Mouse (Mus musculus): ENCODE measurements around the gene Srebf1.

The Srebf1 gene

GRCm38 (mm10) chr11:60222469-60223236, at the start of gene Srebf1:
Gene Srebf1, minus strand, starts transcription at chr11:60222581.
- DNase-seq (ENCODE audit: low read depth, low spot score) = peak; percentile 91

- no peak for DNase-seq (ENCODE audit: low read depth, low spot score)
Observed at GRCm38 (mm10) chr11:60268563-60268962, 46.2 kb upstream of the Srebf1 start.

- no peak for DNase-seq (ENCODE audit: low read depth, low spot score)
Observed at GRCm38 (mm10) chr11:60265271-60265985, 43.0 kb upstream of the Srebf1 start.

- DNase-seq (ENCODE audit: low read depth, low spot score) = no peak
Observed at GRCm38 (mm10) chr11:60264651-60265050, 42.3 kb upstream of the Srebf1 start.

GRCm38 (mm10) chr11:60262396-60262795, 40.0 kb upstream of the Srebf1 start:
- no peak for DNase-seq (ENCODE audit: low read depth, low spot score)

- DNase-seq (ENCODE audit: low read depth, low spot score) = no peak
Observed at GRCm38 (mm10) chr11:60260743-60261142, 38.4 kb upstream of the Srebf1 start.

- no peak for DNase-seq (ENCODE audit: low read depth, low spot score)
Observed at GRCm38 (mm10) chr11:60257696-60258095, 35.3 kb upstream of the Srebf1 start.

- DNase-seq (ENCODE audit: low read depth, low spot score) = no peak
Observed at GRCm38 (mm10) chr11:60256713-60257112, 34.3 kb upstream of the Srebf1 start.

- DNase-seq (ENCODE audit: low read depth, low spot score) = no peak
Observed at GRCm38 (mm10) chr11:60256176-60256681, 33.8 kb upstream of the Srebf1 start.

GRCm38 (mm10) chr11:60255639-60256038, 33.3 kb upstream of the Srebf1 start:
- DNase-seq (ENCODE audit: low read depth, low spot score) = no peak

GRCm38 (mm10) chr11:60255181-60255580, 32.8 kb upstream of the Srebf1 start:
- no peak for DNase-seq (ENCODE audit: low read depth, low spot score)

- no peak for DNase-seq (ENCODE audit: low read depth, low spot score)
Observed at GRCm38 (mm10) chr11:60254308-60254707, 31.9 kb upstream of the Srebf1 start.

GRCm38 (mm10) chr11:60253546-60253945, 31.2 kb upstream of the Srebf1 start:
- no peak for DNase-seq (ENCODE audit: low read depth, low spot score)

GRCm38 (mm10) chr11:60250971-60251643, 28.7 kb upstream of the Srebf1 start:
- peak; percentile 49 for DNase-seq (ENCODE audit: low read depth, low spot score)

GRCm38 (mm10) chr11:60249885-60250284, 27.5 kb upstream of the Srebf1 start:
- DNase-seq (ENCODE audit: low read depth, low spot score) = no peak

- peak; percentile 81 for DNase-seq (ENCODE audit: low read depth, low spot score)
Observed at GRCm38 (mm10) chr11:60248596-60249404, 26.4 kb upstream of the Srebf1 start.

- no peak for DNase-seq (ENCODE audit: low read depth, low spot score)
Observed at GRCm38 (mm10) chr11:60247753-60248550, 25.6 kb upstream of the Srebf1 start.

- DNase-seq (ENCODE audit: low read depth, low spot score) = no peak
Observed at GRCm38 (mm10) chr11:60246077-60246476, 23.7 kb upstream of the Srebf1 start.

GRCm38 (mm10) chr11:60244503-60245143, 22.2 kb upstream of the Srebf1 start:
- no peak for DNase-seq (ENCODE audit: low read depth, low spot score)

- DNase-seq (ENCODE audit: low read depth, low spot score) = no peak
Observed at GRCm38 (mm10) chr11:60240509-60240908, 18.1 kb upstream of the Srebf1 start.
